In genomic region chr7:75830251-75831060, GRCm38 (mm10) we compare ENCODE assay signal across 11 mouse cellular contexts. TPM values are rescaled to one million over a fixed set of nuclear protein-coding genes. Genes with fewer than 3 reads are reported as not detected.
DNase-seq lines count a peak whose midpoint lies in the region; ATAC-seq and TF ChIP-seq lines count a peak whose summit lies in the region.
"Had no signal": no experiment of that assay in that cellular context is flagged by ENCODE, and none has a peak within 500 bp of the region (broad histone marks: within the 10 kb centered on the region; RNA-seq: fewer than 3 reads in every experiment).

No protein-coding gene starts in this region.

- H3K27me3 ChIP-seq in lung, embryonic 14.5 days (ENCODE audit: insufficient read depth, low read length) = no peaks in the 10 kb centered on the region
- H3K27me3 ChIP-seq in MEL (ENCODE audit: control insufficient read depth in 1 of 2, insufficient read depth in 2 of 2, low read length in 2 of 2) = no peaks in the 10 kb centered on the region
- H3K27me3 ChIP-seq in spleen, adult 2 months (ENCODE audit: control insufficient read depth, insufficient read depth, low read length) = no peaks in the 10 kb centered on the region

- TF ChIP-seq EP300 in MEL (IDR thresholded peaks at IDR 0.05; ENCODE audit: low read depth in 1 of 2, low read length in 2 of 2) = peak; percentile 87 to 91

- H3K27ac ChIP-seq in lung, embryonic 14.5 days (ENCODE audit: low read depth) = no peak overlapping the region
- H3K27ac ChIP-seq in MEL (ENCODE audit: control insufficient read depth, low read depth, low read length) = no peak overlapping the region
- 0 out of 2 replicates have a peak overlapping the region, but pooled peaks have one; percentile 11 for H3K27ac ChIP-seq in spleen, adult 2 months (ENCODE audit: insufficient read depth, low read length)

- H3K4me1 ChIP-seq in lung, embryonic 14.5 days (ENCODE audit: insufficient read depth) = no peaks in the 10 kb centered on the region
- H3K4me1 ChIP-seq in lung, adult 2 months (ENCODE audit: control insufficient read depth, insufficient read depth, low read length) = no peaks in the 10 kb centered on the region
- H3K4me1 ChIP-seq in MEL (ENCODE audit: control insufficient read depth in 1 of 2, insufficient read depth in 2 of 2, low read length in 2 of 2) = peaks cover 12 to 15% of the 10 kb centered on the region in 2 experiments
- no peaks in the 10 kb centered on the region; the same call in 1 of the 2 replicates for H3K4me1 ChIP-seq in spleen, adult 2 months (ENCODE audit: control insufficient read depth, insufficient read depth, insufficient read length)

- no peaks in the 10 kb centered on the region for H3K36me3 ChIP-seq in lung, embryonic 14.5 days (ENCODE audit: insufficient read depth)
- peaks cover 0 to 11% of the 10 kb centered on the region in 2 experiments; a peak in 2 of 4 replicates for H3K36me3 ChIP-seq in MEL (ENCODE audit: control insufficient read depth in 1 of 2, insufficient read depth in 2 of 2, low read length in 2 of 2)
- no peaks in the 10 kb centered on the region for H3K36me3 ChIP-seq in spleen, adult 2 months (ENCODE audit: control insufficient read depth, insufficient read depth, low read length)

- H3K4me2 ChIP-seq in lung, embryonic 14.5 days = no peak overlapping the region

- TF ChIP-seq CTCF in lung, embryonic 14.5 days (IDR thresholded peaks at IDR 0.05; ENCODE audit: low read depth) = peak; percentile 29
- TF ChIP-seq CTCF in lung, adult 2 months (IDR thresholded peaks at IDR 0.05; ENCODE audit: insufficient read depth, low read length) = no peak
- peak in 2 of 3 experiments; percentile 5 to 55; a peak in 3 of 6 replicates for TF ChIP-seq CTCF in MEL (IDR thresholded peaks at IDR 0.05 in 2 of 3, conservative IDR thresholded peaks at IDR 0.05 in 1 of 3; ENCODE audit: control insufficient read depth in 1 of 3, insufficient read depth in 1 of 3, low read depth in 2 of 3, low read length in 3 of 3, poor library complexity in 1 of 3, severe bottlenecking in 1 of 3)
- no peak for TF ChIP-seq CTCF in spleen, adult 2 months (IDR thresholded peaks at IDR 0.05; ENCODE audit: extremely low read depth, insufficient read depth, insufficient read length, insufficient replicate concordance)

- no peak overlapping the region for H3K4me3 ChIP-seq in lung, embryonic 14.5 days (ENCODE audit: low read depth, low read length)
- H3K4me3 ChIP-seq in lung, adult 2 months (replicated peaks; ENCODE audit: extremely low read depth, low read depth, low read length) = no peak overlapping the region
- H3K4me3 ChIP-seq in MEL (ENCODE audit: control insufficient read depth in 1 of 2, insufficient read depth in 1 of 2, low read depth in 2 of 2, low read length in 2 of 2) = no peak overlapping the region
- no peak overlapping the region for H3K4me3 ChIP-seq in spleen, adult 2 months (ENCODE audit: extremely low read depth, insufficient read depth, insufficient read length)

- WGBS in lung, embryonic 14.5 days = 59% methylated on average over 6 of the region's 6 CpGs
- 68% methylated on average over 6 of the region's 6 CpGs for WGBS in lung, adult 2 months
- WGBS in spleen, adult 2 months = 64% methylated on average over 6 of the region's 6 CpGs

- no peaks in the 10 kb centered on the region for H3K9me3 ChIP-seq in lung, embryonic 14.5 days (ENCODE audit: low read depth, low read length)
- no peaks in the 10 kb centered on the region for H3K9me3 ChIP-seq in MEL (replicated peaks; ENCODE audit: insufficient read depth, low read length)

- no peak for TF ChIP-seq POLR2A in lung, adult 2 months (IDR thresholded peaks at IDR 0.05; ENCODE audit: borderline replicate concordance, extremely low read depth, low read depth, low read length)
- no peak for TF ChIP-seq POLR2A in MEL (IDR thresholded peaks at IDR 0.05; ENCODE audit: control insufficient read depth in 1 of 2, insufficient read depth in 1 of 2, low read depth in 1 of 2, low read length in 2 of 2, poor library complexity in 1 of 2)
- TF ChIP-seq POLR2A in spleen, adult 2 months (IDR thresholded peaks at IDR 0.05; ENCODE audit: low read depth, low read length) = no peak

- no peak overlapping the region for H3K9ac ChIP-seq in lung, embryonic 14.5 days
- no peak overlapping the region for H3K9ac ChIP-seq in MEL (ENCODE audit: control insufficient read depth, low read depth, low read length, poor library complexity, severe bottlenecking)

- ATAC-seq in lung, embryonic 14.5 days (ENCODE audit: insufficient read depth) = no peak
- ATAC-seq in erythroblast, adult 5-6 weeks (replicated peaks; ENCODE audit: low FRiP score, poor library complexity, severe bottlenecking) = peak; percentile 86
- ATAC-seq in frontal cortex, adult (ENCODE audit: low TSS enrichment) = no peak

- TF ChIP-seq RAD21 in MEL (IDR thresholded peaks at IDR 0.05; ENCODE audit: low read depth, low read length) = peak; percentile 19

- no peaks in the 10 kb centered on the region for H3K79me2 ChIP-seq in MEL (ENCODE audit: control insufficient read depth, insufficient read depth, low read length, poor library complexity)

- peak; percentile 31 for DNase-seq in lung, embryonic 14.5 days
- no peak for DNase-seq in lung, adult 2 months
- peak; percentile 64 for DNase-seq in MEL (ENCODE audit: low read depth, low spot score)
- no peak for DNase-seq in spleen, adult 2 months (ENCODE audit: low read depth in 1 of 2, low spot score in 2 of 2)
- no peak for DNase-seq in cerebellum, adult 18-20 months
- DNase-seq in ovary, postnatal 10 days (ENCODE audit: low spot score) = no peak
- DNase-seq: cerebellum, adult 2 months; lung, adult 18-20 months; right cerebral cortex, adult 18-20 months had no signal

TF ChIP-seq in MEL, 35 proteins besides CTCF, POLR2A, EP300 and RAD21 (continues in another document):
- TF ChIP-seq MYB (IDR thresholded peaks at IDR 0.05; ENCODE audit: low read depth, low read length) = 0 out of 2 replicates have a peak, but pooled peaks have one; percentile 10
- no peak for TF ChIP-seq MEF2A (IDR thresholded peaks at IDR 0.05; ENCODE audit: extremely low read depth, insufficient replicate concordance, low read depth, low read length, poor library complexity, severe bottlenecking)
- TF ChIP-seq SIN3A (IDR thresholded peaks at IDR 0.05; ENCODE audit: low read length) = peak; percentile 20; the same call in 1 of the 2 replicates
- 0 out of 2 replicates have a peak, but pooled peaks have one; percentile 41 for TF ChIP-seq MAX (IDR thresholded peaks at IDR 0.05; ENCODE audit: low read length)
- TF ChIP-seq NELFE (IDR thresholded peaks at IDR 0.05; ENCODE audit: low read depth, low read length) = no peak
- TF ChIP-seq NRF1 (IDR thresholded peaks at IDR 0.05; ENCODE audit: insufficient read depth, low read depth, low read length, poor library complexity, severe bottlenecking) = no peak
- no peak for TF ChIP-seq ZNF384 (IDR thresholded peaks at IDR 0.05; ENCODE audit: low read depth, low read length)
- TF ChIP-seq JUND (IDR thresholded peaks at IDR 0.05; ENCODE audit: low read depth, low read length) = no peak
- TF ChIP-seq CHD2 (IDR thresholded peaks at IDR 0.05; ENCODE audit: low read length) = no peak
- TF ChIP-seq ZKSCAN1 (IDR thresholded peaks at IDR 0.05; ENCODE audit: low read depth, low read length) = no peak
- no peak for TF ChIP-seq ZC3H11A (IDR thresholded peaks at IDR 0.05; ENCODE audit: low read depth, low read length)
- no peak for TF ChIP-seq TBP (IDR thresholded peaks at IDR 0.05; ENCODE audit: low read depth, low read length)
- TF ChIP-seq GABPA (IDR thresholded peaks at IDR 0.05; ENCODE audit: low read depth, low read length) = no peak
- TF ChIP-seq USF2 (IDR thresholded peaks at IDR 0.05; ENCODE audit: borderline replicate concordance in 1 of 2, insufficient read depth in 1 of 2, low read depth in 1 of 2, low read length in 2 of 2) = no peak
- TF ChIP-seq MAZ (IDR thresholded peaks at IDR 0.05; ENCODE audit: low read depth, low read length) = no peak
- TF ChIP-seq USF1 (IDR thresholded peaks at IDR 0.05; ENCODE audit: low read depth, low read length) = no peak
- no peak for TF ChIP-seq E2F4 (IDR thresholded peaks at IDR 0.05; ENCODE audit: borderline replicate concordance, low read depth, low read length)
- no peak for TF ChIP-seq MXI1 (IDR thresholded peaks at IDR 0.05; ENCODE audit: low read depth, low read length)
- no peak; the same call in 1 of the 2 replicates for TF ChIP-seq MAFK (IDR thresholded peaks at IDR 0.05; ENCODE audit: borderline replicate concordance, low read depth, low read length)
- TF ChIP-seq TAL1 (IDR thresholded peaks at IDR 0.05; ENCODE audit: low read length) = peak; percentile 79
- TF ChIP-seq HCFC1 (IDR thresholded peaks at IDR 0.05; ENCODE audit: low read depth, low read length) = no peak
- peak; percentile 62 for TF ChIP-seq ETS1 (IDR thresholded peaks at IDR 0.05; ENCODE audit: low read depth, low read length)
- TF ChIP-seq TCF12 (IDR thresholded peaks at IDR 0.05; ENCODE audit: low read depth, low read length) = peak; percentile 93
- 0 out of 2 replicates have a peak, but pooled peaks have one; percentile 24 for TF ChIP-seq BHLHE40 (IDR thresholded peaks at IDR 0.05; ENCODE audit: borderline replicate concordance, low read depth, low read length)
- peak; percentile 87 for TF ChIP-seq GATA1 (IDR thresholded peaks at IDR 0.05; ENCODE audit: low read depth, low read length)
- TF ChIP-seq CHD1 (IDR thresholded peaks at IDR 0.05; ENCODE audit: low read depth, low read length) = no peak
- TF ChIP-seq SMC3 (IDR thresholded peaks at IDR 0.05; ENCODE audit: low read depth, low read length) = peak; percentile 43
- TF ChIP-seq POLR2AphosphoS5 (IDR thresholded peaks at IDR 0.05; ENCODE audit: borderline replicate concordance, low read depth, low read length) = no peak
- no peak for TF ChIP-seq ZMIZ1 (IDR thresholded peaks at IDR 0.05; ENCODE audit: low read depth, low read length)
- TF ChIP-seq MYC (IDR thresholded peaks at IDR 0.05; ENCODE audit: low read depth, low read length) = peak; percentile 61; the same call in 1 of the 2 replicates
- TF ChIP-seq KAT2A (conservative IDR thresholded peaks at IDR 0.05; ENCODE audit: low read depth, low read length) = no peak

RNA-seq across cellular contexts. Expression of gene Klhl25, which starts 17.7 kb away (rescaled TPM):
- 16.5 and 18.6 TPM in 2 replicates for polyA plus RNA-seq in lung, embryonic 14.5 days (2014; fragmentation: Nextera tagmentation; extraction: Ambion mirVana)
- polyA plus RNA-seq in lung, adult 2 months (2012; rRNA removed) = 21.9 and 26.5 TPM in 2 replicates
- 7.4 and 8.0 TPM in 2 replicates for total RNA-seq in MEL (2012; rRNA removed)
- 10 to 100 TPM in 1 of 2 experiments, not detected in 1; 11.4 TPM for polyA plus RNA-seq in MEL (2012; ENCODE audit: insufficient read depth in 1 of 2, insufficient read length in 2 of 2, low read depth in 1 of 2, low replicate concordance in 2 of 2, missing spikeins in 1 of 2)
- 74.7 and 77.5 TPM in 2 replicates for total RNA-seq in erythroblast, adult 5-6 weeks (2015; ENCODE audit: low replicate concordance)
- total RNA-seq in erythroblast, adult 5-6 weeks (2017; ENCODE audit: low replicate concordance) = 189 and 190 TPM in 2 replicates
- polyA plus RNA-seq in spleen, adult 2 months (2012; rRNA removed) = 17.6 and 22.2 TPM in 2 replicates

Comparison
In these comparisons a context has a peak if more than half of its experiments do, and no peak if none do; other contexts are left out.
1. DNase-seq: peak in lung, embryonic 14.5 days (single experiment) and MEL (single experiment); none in lung, adult 2 months (single experiment), spleen, adult 2 months (0 of 2), cerebellum, adult 18-20 months (0 of 2) and ovary, postnatal 10 days (single experiment).
2. CTCF ChIP-seq: peak in lung, embryonic 14.5 days (single experiment) and MEL (2 of 3); none in lung, adult 2 months (single experiment) and spleen, adult 2 months (single experiment).